Mouse (Mus musculus): ENCODE data around the gene Gm10413. TPM values are rescaled to one million over a fixed set of nuclear protein-coding genes. Genes with fewer than 3 reads are reported as not detected.
"Not testable (repeated sequence)": the region's sequence is repeated elsewhere in the genome, so short reads cannot be mapped to it uniquely, and the experiment has no call there.

The Gm10413 gene
- polyA plus RNA-seq (2017; shearing (Covaris generic)), result not detected

DNA sequence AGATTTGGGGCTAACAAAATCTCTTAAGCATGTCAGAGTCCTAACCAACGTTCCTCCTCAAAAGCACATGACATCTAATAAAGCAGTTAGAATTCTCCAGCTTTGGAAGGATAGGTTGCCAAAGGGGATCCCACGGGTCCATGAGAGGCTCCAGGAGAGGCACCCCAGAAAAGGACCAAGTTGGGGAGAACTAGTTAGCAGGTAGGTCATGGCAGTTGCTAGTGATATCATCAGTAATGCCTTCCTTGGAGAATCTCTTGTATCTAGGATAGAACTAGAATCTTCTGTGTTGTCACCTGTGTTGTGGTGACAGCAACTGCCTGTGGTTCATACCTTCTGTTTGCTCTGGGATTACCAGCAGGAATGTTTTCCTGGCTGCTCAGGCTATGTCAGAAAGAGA is at the start of gene Gm10413:
Gene Gm10413, plus strand, starts transcription at position 301 of the 400 bp plus-strand sequence.
- not testable (repeated sequence) for ATAC-seq

DNA sequence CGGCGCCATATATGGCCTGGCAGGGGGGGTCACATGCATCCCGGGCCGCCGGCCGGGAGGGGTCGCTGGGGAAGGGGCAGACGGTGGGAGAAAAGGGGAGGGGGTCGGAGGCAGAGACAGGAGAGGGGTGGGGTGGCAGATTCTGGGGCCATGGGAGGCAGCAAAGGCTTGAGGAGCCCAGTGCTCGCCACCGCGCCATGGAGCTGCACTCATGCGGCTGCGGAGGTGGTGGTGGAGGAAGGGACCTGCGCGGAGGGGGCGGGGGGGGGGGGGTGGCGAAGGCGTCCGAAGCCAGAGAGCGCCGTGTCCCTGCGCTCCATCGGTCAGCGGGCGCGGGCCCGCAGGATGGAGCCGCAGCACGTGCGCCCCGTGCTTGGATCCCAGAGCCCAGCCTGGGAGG is 17.4 kb downstream of the Gm10413 start, which contains the start of gene Gm10409:
Gene Gm10409, plus strand, starts transcription at position 301 of the 400 bp plus-strand sequence.
- ATAC-seq, result not testable (repeated sequence)

DNA sequence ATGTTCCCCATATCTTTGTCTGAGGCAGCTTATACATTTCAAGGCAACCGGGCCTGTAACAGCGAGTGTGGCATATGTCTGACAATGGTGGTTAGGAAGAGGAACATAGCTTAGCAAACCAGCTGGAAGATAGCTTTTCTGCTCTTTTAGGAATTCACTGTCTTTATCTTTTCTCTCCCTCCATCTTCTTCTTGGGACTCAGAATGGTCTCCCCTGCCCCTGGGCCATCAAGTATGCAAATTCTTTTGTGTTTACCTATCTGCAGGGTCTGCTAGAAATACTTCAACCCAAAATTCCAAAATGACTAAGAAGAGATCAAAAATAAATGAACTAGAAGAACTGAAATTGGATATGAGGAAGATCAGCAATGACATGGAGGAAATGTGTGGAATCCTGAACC is 32.9 kb downstream of the Gm10413 start, which contains the start of gene Gm3005:
Gene Gm3005, plus strand, starts transcription at position 301 of the 400 bp plus-strand sequence.
- ATAC-seq, result not testable (repeated sequence)

DNA sequence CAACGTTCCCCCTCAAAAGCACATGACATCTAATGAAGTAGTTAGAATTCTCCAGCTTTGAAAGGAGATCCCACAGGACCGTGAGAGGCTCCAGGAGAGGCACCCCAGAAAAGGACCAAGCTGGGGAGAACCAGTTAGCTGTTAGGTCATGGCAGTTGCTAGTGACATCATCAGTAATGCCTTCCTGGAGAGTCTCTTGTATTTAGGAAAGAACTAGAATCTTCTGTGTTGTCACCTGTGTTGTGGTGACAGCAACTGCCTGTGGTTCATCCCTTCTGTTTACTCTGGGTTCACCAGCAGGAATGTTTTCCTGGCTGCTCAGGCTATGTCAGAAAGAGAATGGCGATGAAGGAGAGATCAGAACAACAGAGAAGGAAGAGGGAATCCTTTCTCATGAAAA is 54.2 kb downstream of the Gm10413 start, which contains the start of gene Gm10408:
Gene Gm10408, plus strand, starts transcription at position 301 of the 400 bp plus-strand sequence.
- ATAC-seq, result not testable (repeated sequence)

Other genes starting within 250 kb of the Gm10413 start
- not detected for gene Gm5795, start 206.8 kb upstream of the Gm10413 start, polyA plus RNA-seq (2017; shearing (Covaris generic))
- gene D830030K20Rik, start 186.6 kb upstream of the Gm10413 start, polyA plus RNA-seq (2017; shearing (Covaris generic)), result 10 to 100 TPM; 22.2 to 26.5 TPM
- gene Gm2956, start 62.5 kb upstream of the Gm10413 start, polyA plus RNA-seq (2017; shearing (Covaris generic)), result 1 to 10 TPM in 1 of 2 experiments, not detected in 1; 4.0 TPM
- gene Gm10409, start 17.5 kb downstream of the Gm10413 start, polyA plus RNA-seq (2017; shearing (Covaris generic)), result 10 to 100 TPM in 1 of 2 experiments, 1 to 10 TPM in 1; 7.9 to 12.2 TPM
- 10 to 100 TPM in 1 of 2 experiments, 1 to 10 TPM in 1; 4.7 to 12.2 TPM for gene Gm3005, start 33.0 kb downstream of the Gm10413 start, polyA plus RNA-seq (2017; shearing (Covaris generic))
- not detected for gene Gm10408, start 54.3 kb downstream of the Gm10413 start, polyA plus RNA-seq (2017; shearing (Covaris generic))
- not detected for gene Gm3012, start 239.4 kb downstream of the Gm10413 start, polyA plus RNA-seq (2017; shearing (Covaris generic))

Data from CD4-positive, CD25-positive, alpha-beta regulatory T cell, adult 4 months (primary cell).